Mouse (Mus musculus): Measurements from ENCODE around the gene Mmp11. TPM values are rescaled to one million over a fixed set of nuclear protein-coding genes. Genes with fewer than 3 reads are reported as not detected.
A peak's percentile ranks its signal among the peaks of the same experiment; 100 is the strongest.

Gene Mmp11
- polyA plus RNA-seq, 1 experiment: 0.72 TPM

DNA sequence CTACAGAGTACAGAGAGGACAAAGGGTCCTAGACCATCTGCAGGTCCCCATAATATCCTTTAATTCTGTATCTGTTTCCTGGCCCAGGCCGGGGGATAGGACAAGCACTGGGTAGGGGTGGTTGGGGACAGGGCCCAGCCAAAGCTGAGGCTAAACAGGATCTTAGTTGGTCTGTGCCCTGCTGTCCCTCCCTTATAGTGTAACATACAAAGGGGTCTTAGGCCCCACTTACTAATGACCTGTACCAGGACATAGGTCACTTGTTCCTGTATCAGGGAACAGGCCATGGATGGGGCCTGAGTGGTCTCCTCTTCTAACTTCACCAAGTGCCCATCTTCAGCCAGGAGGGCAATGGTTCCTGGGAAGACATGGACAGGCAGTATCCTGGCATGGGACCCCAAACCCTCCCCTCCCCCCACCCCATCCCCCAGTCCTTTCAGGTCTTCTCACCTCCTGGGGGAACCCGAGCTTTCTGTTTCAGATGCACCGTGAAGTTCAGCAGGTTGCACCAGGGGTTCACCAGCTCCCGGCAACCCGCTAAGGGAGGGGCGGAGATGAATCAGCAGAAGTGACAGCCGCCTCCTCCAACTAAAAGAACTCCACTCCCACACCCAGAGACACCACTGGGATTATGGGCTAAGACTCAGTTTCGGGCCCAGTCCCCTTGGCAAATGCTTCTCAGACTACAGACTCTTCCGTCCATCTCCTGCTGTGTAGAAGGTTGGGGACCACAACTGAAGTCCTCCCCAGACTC is 3.4 kb upstream of the Mmp11 start:
- Histone ChIP-seq H3K27ac (ENCODE audit: insufficient read depth, low read depth, low read length) (no peak overlapping the region), H3K4me3 (ENCODE audit: insufficient read depth, low read length) (no peak overlapping the region), H3K4me1 (ENCODE audit: control insufficient read depth, insufficient read depth, low read length) (peaks cover 11% of the 10 kb centered on the region)
- TF ChIP-seq POLR2A (IDR thresholded peaks at IDR 0.05; ENCODE audit: borderline replicate concordance, low read depth, low read length): no peak
- TF ChIP-seq CTCF (IDR thresholded peaks at IDR 0.05; ENCODE audit: low read depth, low read length): no peak

- no peak overlapping the region for H3K4me3 ChIP-seq (ENCODE audit: insufficient read depth, low read length)
Observed at GRCm38 (mm10) chr10:75937851-75938643, 1.8 kb upstream of the Mmp11 start.

DNA sequence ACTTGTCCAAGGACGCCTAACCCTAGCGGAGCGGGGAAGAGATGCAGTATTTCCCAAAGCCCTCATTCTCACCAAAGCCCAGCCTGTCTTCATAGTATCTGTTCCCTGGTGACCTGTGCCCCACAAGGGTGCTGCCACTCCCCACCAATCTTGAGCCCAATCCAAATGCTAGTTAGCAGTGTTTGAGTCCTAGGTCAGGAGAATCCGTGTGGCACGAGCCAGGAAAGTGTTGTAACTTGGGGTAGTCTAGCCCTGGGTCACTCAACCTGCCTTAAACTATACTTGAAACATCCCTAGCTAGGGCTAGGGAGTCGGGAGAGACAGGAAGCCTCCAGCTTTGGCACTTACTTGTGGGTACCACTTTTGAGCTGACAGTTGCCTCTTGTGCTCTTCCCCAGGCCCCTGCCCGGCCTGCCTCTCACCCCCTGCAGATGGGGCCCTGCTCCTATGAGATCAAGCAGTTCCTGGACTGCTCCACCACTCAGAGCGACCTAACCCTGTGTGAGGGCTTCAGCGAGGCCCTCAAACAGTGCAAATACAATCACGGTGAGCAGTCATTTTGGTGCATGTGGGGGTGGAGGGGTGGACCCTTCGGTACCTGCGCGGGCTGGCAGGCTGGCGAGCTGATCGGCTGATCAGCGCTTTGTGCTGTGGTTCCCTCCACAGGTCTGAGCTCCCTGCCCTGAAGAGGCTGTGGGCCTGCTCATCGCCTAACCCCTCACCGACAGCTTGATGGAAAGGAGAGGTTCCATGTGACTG is 792 bp upstream of the Mmp11 start:
- no peak for TF ChIP-seq POLR2A (IDR thresholded peaks at IDR 0.05; ENCODE audit: borderline replicate concordance, low read depth, low read length)
- TF ChIP-seq CTCF (IDR thresholded peaks at IDR 0.05; ENCODE audit: low read depth, low read length): no peak
- Histone ChIP-seq H3K27ac (ENCODE audit: insufficient read depth, low read depth, low read length) (no peak overlapping the region), H3K4me3 (ENCODE audit: insufficient read depth, low read length) (no peak overlapping the region), H3K4me1 (ENCODE audit: control insufficient read depth, insufficient read depth, low read length) (peaks cover 4% of the 10 kb centered on the region)

More at GRCm38 (mm10) chr10:75937851-75938643, 1.8 kb upstream of the Mmp11 start:
- H3K4me1 ChIP-seq (ENCODE audit: control insufficient read depth, insufficient read depth, low read length): peaks cover 4% of the 10 kb centered on the region
- no peak for TF ChIP-seq CTCF (IDR thresholded peaks at IDR 0.05; ENCODE audit: low read depth, low read length)
- TF ChIP-seq POLR2A (IDR thresholded peaks at IDR 0.05; ENCODE audit: borderline replicate concordance, low read depth, low read length): no peak
- H3K27ac ChIP-seq (ENCODE audit: insufficient read depth, low read depth, low read length): no peak overlapping the region

- no peak overlapping the region for H3K27ac ChIP-seq (ENCODE audit: insufficient read depth, low read depth, low read length)
- peaks cover 4% of the 10 kb centered on the region for H3K4me1 ChIP-seq (ENCODE audit: control insufficient read depth, insufficient read depth, low read length)
- TF ChIP-seq POLR2A (IDR thresholded peaks at IDR 0.05; ENCODE audit: borderline replicate concordance, low read depth, low read length) (no peak), CTCF (IDR thresholded peaks at IDR 0.05; ENCODE audit: low read depth, low read length) (no peak)
- H3K4me3 ChIP-seq (ENCODE audit: insufficient read depth, low read length): peak overlapping the region; percentile 82; the same call in 1 of the 2 replicates
Observed at GRCm38 (mm10) chr10:75934991-75935390, 1.3 kb downstream of the Mmp11 start.

DNA sequence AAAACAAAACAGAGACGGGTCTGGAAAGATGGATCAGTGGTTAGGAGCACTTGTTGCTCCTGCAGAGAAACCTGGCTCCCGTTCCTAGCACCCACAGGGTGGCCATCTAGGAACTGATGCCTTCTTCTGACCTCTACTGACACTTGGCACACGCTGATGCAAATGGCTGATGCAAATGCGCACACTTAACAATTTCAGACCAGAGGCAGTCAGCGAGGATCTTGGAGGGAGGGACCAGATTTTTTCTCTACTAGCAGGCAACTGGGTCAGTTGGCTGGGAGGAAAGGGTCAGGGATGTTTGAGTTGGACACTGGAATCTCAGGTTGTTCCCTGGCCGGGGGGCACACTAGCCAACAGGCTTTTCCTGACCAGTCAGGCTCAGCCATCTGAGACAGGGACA is 3.4 kb downstream of the Mmp11 start, which contains the start of gene Chchd10:
TSS of gene Chchd10 (plus strand) at position 240 of the 400 bp plus-strand sequence.
- TF ChIP-seq CTCF (IDR thresholded peaks at IDR 0.05; ENCODE audit: low read depth, low read length) (no peak), POLR2A (IDR thresholded peaks at IDR 0.05; ENCODE audit: borderline replicate concordance, low read depth, low read length) (no peak)
- no peak within 1 kb of the TSS for H3K27ac ChIP-seq (ENCODE audit: insufficient read depth, low read depth, low read length)
- H3K4me1 ChIP-seq (ENCODE audit: control insufficient read depth, insufficient read depth, low read length): peaks cover 4% of the 10 kb centered on the region
- peak within 1 kb of the TSS; percentile 57 for H3K4me3 ChIP-seq (ENCODE audit: insufficient read depth, low read length)

- TF ChIP-seq POLR2A (IDR thresholded peaks at IDR 0.05; ENCODE audit: borderline replicate concordance, low read depth, low read length): no peak
- TF ChIP-seq CTCF (IDR thresholded peaks at IDR 0.05; ENCODE audit: low read depth, low read length): no peak
- peak overlapping the region; percentile 57 for H3K4me3 ChIP-seq (ENCODE audit: insufficient read depth, low read length)
- peaks cover 4% of the 10 kb centered on the region for H3K4me1 ChIP-seq (ENCODE audit: control insufficient read depth, insufficient read depth, low read length)
- no peak overlapping the region for H3K27ac ChIP-seq (ENCODE audit: insufficient read depth, low read depth, low read length)
Observed at GRCm38 (mm10) chr10:75932081-75932678, 4.1 kb downstream of the Mmp11 start.

DNA sequence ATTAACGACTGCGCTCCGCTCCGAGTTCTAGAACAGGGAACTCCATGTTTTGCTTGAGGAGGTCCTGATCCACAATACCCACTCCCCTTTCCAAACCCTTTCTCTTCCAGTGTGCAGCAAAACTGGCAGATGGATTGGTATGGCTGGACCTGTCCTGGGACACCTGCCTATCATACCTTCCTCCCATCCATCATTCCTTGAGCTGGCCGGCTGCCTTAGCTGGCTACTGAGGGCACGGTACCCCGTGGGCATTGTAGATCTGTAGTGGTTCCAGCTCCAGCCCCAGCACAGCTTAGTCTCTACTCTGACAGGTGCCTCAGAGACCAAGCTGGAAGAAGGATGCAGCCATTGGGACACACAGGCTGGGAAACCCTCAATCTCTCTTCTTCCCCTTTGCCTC is 5.0 kb downstream of the Mmp11 start:
- no peak overlapping the region for H3K4me3 ChIP-seq (ENCODE audit: insufficient read depth, low read length)
- TF ChIP-seq CTCF (IDR thresholded peaks at IDR 0.05; ENCODE audit: low read depth, low read length) (no peak), POLR2A (IDR thresholded peaks at IDR 0.05; ENCODE audit: borderline replicate concordance, low read depth, low read length) (no peak)

GRCm38 (mm10) chr10:75930304-75930703 is 6.0 kb downstream of the Mmp11 start:
- H3K4me1 ChIP-seq (ENCODE audit: control insufficient read depth, insufficient read depth, low read length): peaks cover 2% of the 10 kb centered on the region; the same call in 1 of the 2 replicates
- H3K4me3 ChIP-seq (ENCODE audit: insufficient read depth, low read length): no peak overlapping the region
- no peak for TF ChIP-seq CTCF (IDR thresholded peaks at IDR 0.05; ENCODE audit: low read depth, low read length)
- TF ChIP-seq POLR2A (IDR thresholded peaks at IDR 0.05; ENCODE audit: borderline replicate concordance, low read depth, low read length): no peak
- no peak overlapping the region for H3K27ac ChIP-seq (ENCODE audit: insufficient read depth, low read depth, low read length)

More for the DNA sequence above, 5.0 kb downstream of the Mmp11 start:
- no peak overlapping the region for H3K27ac ChIP-seq (ENCODE audit: insufficient read depth, low read depth, low read length)
- peaks cover 4% of the 10 kb centered on the region for H3K4me1 ChIP-seq (ENCODE audit: control insufficient read depth, insufficient read depth, low read length)

GRCm38 (mm10) chr10:75926396-75926795 is 9.9 kb downstream of the Mmp11 start:
- TF ChIP-seq POLR2A (IDR thresholded peaks at IDR 0.05; ENCODE audit: borderline replicate concordance, low read depth, low read length): no peak
- no peak for TF ChIP-seq CTCF (IDR thresholded peaks at IDR 0.05; ENCODE audit: low read depth, low read length)
- Histone ChIP-seq H3K4me1 (ENCODE audit: control insufficient read depth, insufficient read depth, low read length) (no peaks in the 10 kb centered on the region; the same call in 1 of the 2 replicates), H3K4me3 (ENCODE audit: insufficient read depth, low read length) (no peak overlapping the region), H3K27ac (ENCODE audit: insufficient read depth, low read depth, low read length) (no peak overlapping the region)

Data from bone marrow macrophage, adult 2 months (primary cell).